Mouse (Mus musculus) liver, embryonic 14.5 days (tissue): Measurements from ENCODE around the gene Rxfp4.

Source experiments
- CTCF ChIP-seq: IDR thresholded peaks from 2 replicates; pipeline ENCODE4 v1.5.1; 2016; ENCODE audit warnings: antibody characterized with exemption, low read depth, control low read depth
- EP300 ChIP-seq: IDR thresholded peaks from 2 replicates; pipeline ENCODE4 v1.6.1; 2016; ENCODE audit warnings: antibody characterized with exemption, low read depth

GRCm38 (mm10) chr3:88635506-88636275, 17.3 kb downstream of the Rxfp4 start:
- TF ChIP-seq CTCF, result no peak
- no peak for TF ChIP-seq EP300
